Mouse (Mus musculus): Measurements from ENCODE around the gene Rcor3. TPM values are rescaled to one million over a fixed set of nuclear protein-coding genes. Genes with fewer than 3 reads are reported as not detected.

Gene Rcor3
- polyA plus RNA-seq, 1 experiment: 29.9 TPM

GRCm38 (mm10) chr1:192090689-192091567 is 46.9 kb downstream of the Rcor3 start:
- peaks cover 19% of the 10 kb centered on the region for H3K4me1 ChIP-seq (replicated peaks; ENCODE audit: control insufficient read depth, insufficient read depth, low read length)
- H3K27me3 ChIP-seq (ENCODE audit: control insufficient read depth, insufficient read depth, low read length): no peaks in the 10 kb centered on the region
- 66% methylated on average over 11 of the region's 11 CpGs for WGBS
- TF ChIP-seq POLR2A (IDR thresholded peaks at IDR 0.05; ENCODE audit: control insufficient read depth, extremely low read depth, insufficient read depth, low read length, poor library complexity) (no peak), CTCF (IDR thresholded peaks at IDR 0.05; ENCODE audit: borderline replicate concordance, control insufficient read depth, extremely low read depth, insufficient read depth, low read length, poor library complexity) (no peak)
- H3K27ac ChIP-seq (ENCODE audit: control insufficient read depth, insufficient read depth, low read length): no peak overlapping the region
- no peaks in the 10 kb centered on the region for H3K36me3 ChIP-seq (ENCODE audit: control insufficient read depth, insufficient read depth, low read length)
- no peak for DNase-seq
- 0 out of 2 replicates have a peak overlapping the region, but pooled peaks have one; percentile 8 for H3K4me3 ChIP-seq (ENCODE audit: control insufficient read depth, insufficient read depth, low read length)

GRCm38 (mm10) chr1:192090281-192090680 is 47.6 kb downstream of the Rcor3 start:
- no peaks in the 10 kb centered on the region for H3K36me3 ChIP-seq (ENCODE audit: control insufficient read depth, insufficient read depth, low read length)
- H3K27me3 ChIP-seq (ENCODE audit: control insufficient read depth, insufficient read depth, low read length): no peaks in the 10 kb centered on the region
- H3K4me3 ChIP-seq (ENCODE audit: control insufficient read depth, insufficient read depth, low read length): no peak overlapping the region
- peaks cover 23% of the 10 kb centered on the region for H3K4me1 ChIP-seq (replicated peaks; ENCODE audit: control insufficient read depth, insufficient read depth, low read length)
- WGBS: 87% methylated on average over 3 of the region's 3 CpGs
- TF ChIP-seq POLR2A (IDR thresholded peaks at IDR 0.05; ENCODE audit: control insufficient read depth, extremely low read depth, insufficient read depth, low read length, poor library complexity) (no peak), CTCF (IDR thresholded peaks at IDR 0.05; ENCODE audit: borderline replicate concordance, control insufficient read depth, extremely low read depth, insufficient read depth, low read length, poor library complexity) (no peak)
- H3K27ac ChIP-seq (ENCODE audit: control insufficient read depth, insufficient read depth, low read length): no peak overlapping the region
- DNase-seq: no peak

- no peak for DNase-seq
- Histone ChIP-seq H3K27ac (ENCODE audit: control insufficient read depth, insufficient read depth, low read length) (no peak overlapping the region), H3K36me3 (ENCODE audit: control insufficient read depth, insufficient read depth, low read length) (no peaks in the 10 kb centered on the region), H3K4me1 (replicated peaks; ENCODE audit: control insufficient read depth, insufficient read depth, low read length) (peaks cover 27% of the 10 kb centered on the region), H3K4me3 (ENCODE audit: control insufficient read depth, insufficient read depth, low read length) (no peak overlapping the region), H3K27me3 (ENCODE audit: control insufficient read depth, insufficient read depth, low read length) (no peaks in the 10 kb centered on the region)
- 71% methylated on average over 9 of the region's 9 CpGs for WGBS
- TF ChIP-seq POLR2A (IDR thresholded peaks at IDR 0.05; ENCODE audit: control insufficient read depth, extremely low read depth, insufficient read depth, low read length, poor library complexity): no peak
- TF ChIP-seq CTCF (IDR thresholded peaks at IDR 0.05; ENCODE audit: borderline replicate concordance, control insufficient read depth, extremely low read depth, insufficient read depth, low read length, poor library complexity): no peak
Measured at GRCm38 (mm10) chr1:192089208-192090166, 48.4 kb downstream of the Rcor3 start.

GRCm38 (mm10) chr1:192088011-192088410 is 49.9 kb downstream of the Rcor3 start:
- Histone ChIP-seq H3K4me1 (replicated peaks; ENCODE audit: control insufficient read depth, insufficient read depth, low read length) (peaks cover 27% of the 10 kb centered on the region), H3K36me3 (ENCODE audit: control insufficient read depth, insufficient read depth, low read length) (no peaks in the 10 kb centered on the region), H3K4me3 (ENCODE audit: control insufficient read depth, insufficient read depth, low read length) (no peak overlapping the region), H3K27me3 (ENCODE audit: control insufficient read depth, insufficient read depth, low read length) (no peaks in the 10 kb centered on the region), H3K27ac (ENCODE audit: control insufficient read depth, insufficient read depth, low read length) (no peak overlapping the region)
- no peak for DNase-seq
- TF ChIP-seq CTCF (IDR thresholded peaks at IDR 0.05; ENCODE audit: borderline replicate concordance, control insufficient read depth, extremely low read depth, insufficient read depth, low read length, poor library complexity): no peak
- no peak for TF ChIP-seq POLR2A (IDR thresholded peaks at IDR 0.05; ENCODE audit: control insufficient read depth, extremely low read depth, insufficient read depth, low read length, poor library complexity)
- 83% methylated on average over 4 of the region's 4 CpGs for WGBS

- Histone ChIP-seq H3K36me3 (ENCODE audit: control insufficient read depth, insufficient read depth, low read length) (no peaks in the 10 kb centered on the region), H3K27me3 (ENCODE audit: control insufficient read depth, insufficient read depth, low read length) (no peaks in the 10 kb centered on the region), H3K27ac (ENCODE audit: control insufficient read depth, insufficient read depth, low read length) (no peak overlapping the region), H3K4me1 (replicated peaks; ENCODE audit: control insufficient read depth, insufficient read depth, low read length) (peaks cover 27% of the 10 kb centered on the region), H3K4me3 (ENCODE audit: control insufficient read depth, insufficient read depth, low read length) (no peak overlapping the region)
- 83% methylated on average over 4 of the region's 4 CpGs for WGBS
- DNase-seq: no peak
- TF ChIP-seq CTCF (IDR thresholded peaks at IDR 0.05; ENCODE audit: borderline replicate concordance, control insufficient read depth, extremely low read depth, insufficient read depth, low read length, poor library complexity): no peak
- no peak for TF ChIP-seq POLR2A (IDR thresholded peaks at IDR 0.05; ENCODE audit: control insufficient read depth, extremely low read depth, insufficient read depth, low read length, poor library complexity)
Measured at GRCm38 (mm10) chr1:192087098-192087497, 50.8 kb downstream of the Rcor3 start.
